Mouse (Mus musculus) cerebellum, adult 11-12 months (tissue): Measurements from ENCODE around the gene Cryab.

Experiments used
- DNase-seq: peaks from one replicate; pipeline ENCODE4 v3.0.0; 2022

Cryab gene

GRCm38 (mm10) chr9:50745806-50746205 lies 5.3 kb upstream of the Cryab start:
- no peak for DNase-seq

- no peak for DNase-seq
Measured at GRCm38 (mm10) chr9:50746214-50746677, 4.9 kb upstream of the Cryab start, which contains the start of gene 2310030G06Rik. TSS of gene 2310030G06Rik (minus strand) at chr9:50746536.

- no peak for DNase-seq
Measured at GRCm38 (mm10) chr9:50750706-50751105, 419 bp upstream of the Cryab start.

- peak; percentile 45 for DNase-seq
Measured at GRCm38 (mm10) chr9:50752054-50752602, 1.0 kb downstream of the Cryab start, which contains the start of gene Hspb2. TSS of gene Hspb2 (minus strand) at chr9:50752354.

GRCm38 (mm10) chr9:50752784-50753615 lies 1.9 kb downstream of the Cryab start:
- DNase-seq = peak; percentile 80

GRCm38 (mm10) chr9:50753947-50754346 lies 2.8 kb downstream of the Cryab start:
- no peak for DNase-seq

GRCm38 (mm10) chr9:50756711-50757110 lies 5.6 kb downstream of the Cryab start:
- no peak for DNase-seq

- DNase-seq = no peak
Measured at GRCm38 (mm10) chr9:50761520-50762243, 10.6 kb downstream of the Cryab start.

- DNase-seq = no peak
Measured at GRCm38 (mm10) chr9:50763331-50763730, 12.2 kb downstream of the Cryab start.

- DNase-seq = no peak
Measured at GRCm38 (mm10) chr9:50767531-50768106, 16.5 kb downstream of the Cryab start.

GRCm38 (mm10) chr9:50768107-50769002 lies 17.2 kb downstream of the Cryab start, which contains the start of gene Fdxacb1:
TSS of gene Fdxacb1 (plus strand) at chr9:50768236.
- DNase-seq = peak; percentile 99

- no peak for DNase-seq
Measured at GRCm38 (mm10) chr9:50770011-50770410, 18.9 kb downstream of the Cryab start.

- no peak for DNase-seq
Measured at GRCm38 (mm10) chr9:50774026-50774462, 22.9 kb downstream of the Cryab start.

- DNase-seq = peak; percentile 86
Measured at GRCm38 (mm10) chr9:50774991-50775612, 24.0 kb downstream of the Cryab start, which contains the start of the genes Alg9 and 1110032A03Rik. TSS of gene Alg9 (plus strand) at chr9:50775019. TSS of gene 1110032A03Rik (minus strand) at chr9:50775520.

- no peak for DNase-seq
Measured at GRCm38 (mm10) chr9:50775662-50776126, 24.6 kb downstream of the Cryab start.

- no peak for DNase-seq
Measured at GRCm38 (mm10) chr9:50776162-50776760, 25.1 kb downstream of the Cryab start.

GRCm38 (mm10) chr9:50782155-50782554 lies 31.0 kb downstream of the Cryab start:
- no peak for DNase-seq

GRCm38 (mm10) chr9:50795266-50795665 lies 44.1 kb downstream of the Cryab start:
- DNase-seq = no peak

- DNase-seq = no peak
Measured at GRCm38 (mm10) chr9:50796776-50797175, 45.7 kb downstream of the Cryab start.

GRCm38 (mm10) chr9:50797641-50798040 lies 46.5 kb downstream of the Cryab start:
- no peak for DNase-seq

GRCm38 (mm10) chr9:50798368-50798767 lies 47.2 kb downstream of the Cryab start:
- DNase-seq = no peak
